Mouse (Mus musculus) liver, embryonic 14.5 days (tissue): ENCODE data around the gene Mecom.

Experiments
- CTCF ChIP-seq: IDR thresholded peaks from 2 replicates; pipeline ENCODE4 v1.5.1; 2016; ENCODE audit warnings: antibody characterized with exemption, low read depth, control low read depth
- EP300 ChIP-seq: IDR thresholded peaks from 2 replicates; pipeline ENCODE4 v1.6.1; 2016; ENCODE audit warnings: antibody characterized with exemption, low read depth

DNA sequence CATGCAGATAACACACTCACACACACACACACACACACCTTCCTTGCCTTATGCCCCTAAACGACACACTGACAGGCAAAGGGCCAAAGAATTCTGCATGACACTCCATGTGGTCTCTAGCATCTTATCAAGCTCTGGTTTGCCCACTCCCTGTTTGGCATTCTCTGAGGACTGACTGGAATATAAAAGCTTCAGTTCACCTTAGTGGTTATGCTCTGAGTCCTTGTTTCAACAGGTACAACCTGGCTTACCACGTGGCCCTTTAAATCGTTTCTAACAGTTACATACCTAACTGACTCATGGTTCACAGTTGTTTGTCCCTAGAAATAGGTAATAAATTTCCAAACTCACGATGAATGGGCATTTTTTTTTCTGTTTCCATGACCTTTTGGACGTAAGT is 499.0 kb downstream of the Mecom start:
- TF ChIP-seq CTCF, result no peak
- no peak for TF ChIP-seq EP300
